Mouse (Mus musculus) lung, embryonic 14.5 days (tissue): ENCODE measurements around the gene Mefv. TPM values are rescaled to one million over a fixed set of nuclear protein-coding genes. Genes with fewer than 3 reads are reported as not detected.
"Not testable (repeated sequence)": the region's sequence is repeated elsewhere in the genome, so short reads cannot be mapped to it uniquely, and the experiment has no call there.

Experiments used
- ATAC-seq: fragments of 200-750 bp; cut with Nextera tagmentation; 2 replicates; pipeline ENCODE4 v1.8.0; 2017; ENCODE audit warnings: mild to moderate bottlenecking, moderate TSS enrichment, moderate library complexity; ENCODE audit not compliant: insufficient read depth
- DNase-seq: peaks from one replicate; pipeline ENCODE4 v3.0.0-alpha.2; 2015
- H3K27ac ChIP-seq: fragments of 300-500 bp; sonication (generic); 2 replicates; pipeline ENCODE4 v1.5.1; 2014; ENCODE audit warnings: low read depth, mild to moderate bottlenecking, moderate library complexity
- H3K27me3 ChIP-seq: fragments of 300-500 bp; sonication (generic); 2 replicates; pipeline ENCODE4 v1.6.1; 2014; ENCODE audit warnings: low read length, control low read depth; ENCODE audit not compliant: insufficient read depth
- H3K36me3 ChIP-seq: fragments of 300-500 bp; sonication (generic); 2 replicates; pipeline ENCODE4 v1.6.1; 2014; ENCODE audit warnings: control low read depth; ENCODE audit not compliant: insufficient read depth
- H3K4me1 ChIP-seq: fragments of 300-500 bp; sonication (generic); 2 replicates; pipeline ENCODE4 v1.6.1; 2014; ENCODE audit warnings: antibody characterized with exemption, control low read depth; ENCODE audit not compliant: insufficient read depth
- H3K4me2 ChIP-seq: fragments of 300-500 bp; sonication (generic); 2 replicates; pipeline ENCODE4 v1.6.1; 2014; ENCODE audit warnings: mild to moderate bottlenecking
- H3K4me3 ChIP-seq: fragments of 300-500 bp; sonication (generic); 2 replicates; pipeline ENCODE4 v1.5.1; 2014; ENCODE audit warnings: low read depth, low read length
- H3K9ac ChIP-seq: fragments of 300-500 bp; sonication (generic); 2 replicates; pipeline ENCODE4 v1.6.1; 2014
- H3K9me3 ChIP-seq: fragments of 300-500 bp; sonication (generic); 2 replicates; pipeline ENCODE4 v1.6.1; 2016; ENCODE audit warnings: low read depth, low read length, control low read depth
- CTCF ChIP-seq: IDR thresholded peaks from 2 replicates; pipeline ENCODE4 v1.5.1; 2016; ENCODE audit warnings: antibody characterized with exemption, low read depth
- WGBS: fragments of 180-500 bp; shearing (Covaris S2); extraction: QIAGEN DNeasy Blood & Tissue Kit; methylation state at CpG from one replicate; pipeline ENCODE4 v1.1.7; 2014; 5-methylcytosine and 5-hydroxymethylcytosine counted together
- polyA plus RNA-seq: library from polyadenylated mRNA; unstranded; fragments of >200 nt; fragmentation: Nextera tagmentation; extraction: Ambion mirVana; gene quantifications from 2 replicates; pipeline ENCODE4 v1.2.1, GENCODE M21; 2014

The Mefv gene
- polyA plus RNA-seq, 1 experiment from 2014 or later = not detected

- Histone ChIP-seq H3K4me3 (no peak overlapping the region), H3K9ac (no peak overlapping the region), H3K27ac (no peak overlapping the region), H3K4me1 (no peaks in the 10 kb centered on the region), H3K4me2 (no peak overlapping the region), H3K9me3 (no peaks in the 10 kb centered on the region), H3K27me3 (no peaks in the 10 kb centered on the region), H3K36me3 (no peaks in the 10 kb centered on the region)
- no peak for ATAC-seq
- 83% methylated on average over 4 of the region's 4 CpGs for WGBS
- TF ChIP-seq CTCF = no peak
- no peak for DNase-seq
Observed at GRCm38 (mm10) chr16:3732612-3733011, 14.7 kb upstream of the Mefv start.

- Histone ChIP-seq H3K4me3 (no peak overlapping the region), H3K36me3 (no peaks in the 10 kb centered on the region), H3K4me1 (no peaks in the 10 kb centered on the region), H3K4me2 (no peak overlapping the region), H3K27ac (no peak overlapping the region), H3K9me3 (no peaks in the 10 kb centered on the region), H3K27me3 (no peaks in the 10 kb centered on the region), H3K9ac (no peak overlapping the region)
- 71% methylated on average over 6 of the region's 6 CpGs for WGBS
- TF ChIP-seq CTCF = no peak
- ATAC-seq = no peak
- DNase-seq = no peak
Observed at GRCm38 (mm10) chr16:3727980-3728720, 10.3 kb upstream of the Mefv start.

GRCm38 (mm10) chr16:3723231-3723630, 5.3 kb upstream of the Mefv start:
- no peak overlapping the region for H3K4me3 ChIP-seq
- TF ChIP-seq CTCF = no peak
- DNase-seq (no peak), ATAC-seq (no peak)
- no peak overlapping the region for H3K9ac ChIP-seq
- no peaks in the 10 kb centered on the region for H3K36me3 ChIP-seq
- H3K9me3 ChIP-seq = no peaks in the 10 kb centered on the region
- no peaks in the 10 kb centered on the region for H3K27me3 ChIP-seq
- WGBS = 60% methylated on average over 3 of the region's 3 CpGs
- no peak overlapping the region for H3K4me2 ChIP-seq
- no peak overlapping the region for H3K27ac ChIP-seq
- H3K4me1 ChIP-seq = no peaks in the 10 kb centered on the region

- Histone ChIP-seq H3K27ac (no peak overlapping the region), H3K27me3 (no peaks in the 10 kb centered on the region), H3K9ac (no peak overlapping the region), H3K4me3 (no peak overlapping the region), H3K4me1 (no peaks in the 10 kb centered on the region), H3K9me3 (no peaks in the 10 kb centered on the region), H3K4me2 (no peak overlapping the region), H3K36me3 (no peaks in the 10 kb centered on the region)
- TF ChIP-seq CTCF = no peak
- no peak for DNase-seq
- no peak for ATAC-seq
- 88% methylated on average over 2 of the region's 2 CpGs for WGBS
Observed at GRCm38 (mm10) chr16:3714731-3715130, 3.2 kb downstream of the Mefv start.

GRCm38 (mm10) chr16:3706680-3707079, 11.2 kb downstream of the Mefv start:
- H3K4me3 ChIP-seq = no peak overlapping the region
- no peak overlapping the region for H3K9ac ChIP-seq
- H3K4me2 ChIP-seq = no peak overlapping the region
- TF ChIP-seq CTCF = no peak
- DNase-seq (no peak), ATAC-seq (no peak)
- no peaks in the 10 kb centered on the region for H3K27me3 ChIP-seq
- H3K36me3 ChIP-seq = no peaks in the 10 kb centered on the region
- H3K27ac ChIP-seq = no peak overlapping the region
- no peaks in the 10 kb centered on the region for H3K4me1 ChIP-seq
- no peaks in the 10 kb centered on the region for H3K9me3 ChIP-seq
- WGBS = 80% methylated on average over 6 of the region's 6 CpGs

GRCm38 (mm10) chr16:3700893-3701292, 17.0 kb downstream of the Mefv start:
- H3K4me1 ChIP-seq = no peaks in the 10 kb centered on the region

GRCm38 (mm10) chr16:3699281-3699680, 18.6 kb downstream of the Mefv start:
- no peak overlapping the region for H3K4me2 ChIP-seq

More at GRCm38 (mm10) chr16:3700893-3701292, 17.0 kb downstream of the Mefv start:
- no peak overlapping the region for H3K4me2 ChIP-seq
- H3K36me3 ChIP-seq = no peaks in the 10 kb centered on the region
- no peaks in the 10 kb centered on the region for H3K27me3 ChIP-seq
- no peak overlapping the region for H3K4me3 ChIP-seq
- no peaks in the 10 kb centered on the region for H3K9me3 ChIP-seq
- no peak for TF ChIP-seq CTCF
- no peak overlapping the region for H3K9ac ChIP-seq
- H3K27ac ChIP-seq = no peak overlapping the region
- 66% methylated on average over 1 of the region's 1 CpGs for WGBS
- no peak for DNase-seq
- ATAC-seq = no peak

GRCm38 (mm10) chr16:3689608-3690007, 28.3 kb downstream of the Mefv start:
- H3K36me3 ChIP-seq, DNase-seq, H3K27ac ChIP-seq, H3K4me3 ChIP-seq, H3K9ac ChIP-seq, H3K9me3 ChIP-seq, H3K4me2 ChIP-seq, H3K27me3 ChIP-seq, ATAC-seq, H3K4me1 ChIP-seq: not testable (repeated sequence)
- WGBS = 42% methylated on average over 20 of the region's 20 CpGs

More at GRCm38 (mm10) chr16:3699281-3699680, 18.6 kb downstream of the Mefv start:
- H3K9me3 ChIP-seq = no peaks in the 10 kb centered on the region
- no peaks in the 10 kb centered on the region for H3K27me3 ChIP-seq
- DNase-seq (peak; percentile 2), ATAC-seq (no peak)
- TF ChIP-seq CTCF = no peak
- H3K36me3 ChIP-seq = no peaks in the 10 kb centered on the region
- no peak overlapping the region for H3K4me3 ChIP-seq
- no peaks in the 10 kb centered on the region for H3K4me1 ChIP-seq
- no peak overlapping the region for H3K9ac ChIP-seq
- 73% methylated on average over 8 of the region's 8 CpGs for WGBS
- H3K27ac ChIP-seq = no peak overlapping the region

Other genes starting within 250 kb of the Mefv start
- not detected in 2 replicates for gene Olfr161, start 127.1 kb downstream of the Mefv start, polyA plus RNA-seq
- 27.1 and 30.6 TPM in 2 replicates for gene Zfp263, start 26.0 kb upstream of the Mefv start, polyA plus RNA-seq
- gene Olfr15, start 112.8 kb upstream of the Mefv start, polyA plus RNA-seq = not detected in 2 replicates
- gene Zfp174, start 129.2 kb upstream of the Mefv start, polyA plus RNA-seq = 1.1 and 1.2 TPM in 2 replicates
- 59.0 and 59.1 TPM in 2 replicates for gene Naa60, start 154.3 kb upstream of the Mefv start, polyA plus RNA-seq
- gene Zfp597, start 166.5 kb upstream of the Mefv start, polyA plus RNA-seq = 6.2 and 6.5 TPM in 2 replicates
- gene Gm20695, start 166.6 kb upstream of the Mefv start, polyA plus RNA-seq = 2.3 and 2.4 TPM in 2 replicates
- 5.8 and 7.2 TPM in 2 replicates for gene 1700037C18Rik, start 190.6 kb upstream of the Mefv start, polyA plus RNA-seq
- 21.1 and 23.1 TPM in 2 replicates for gene Cluap1, start 190.7 kb upstream of the Mefv start, polyA plus RNA-seq